Mouse (Mus musculus) E14TG2a.4 (cell line): ENCODE measurements around the gene Ccdc113.

Experiments used
- CTCF ChIP-seq: conservative IDR thresholded peaks from 2 replicates; pipeline ENCODE4 v1.5.1; 2014; ENCODE audit warnings: low read length
- NANOG ChIP-seq: IDR thresholded peaks from 2 replicates; pipeline ENCODE4 v1.6.1; 2014; ENCODE audit warnings: borderline replicate concordance, low read length, mixed read lengths
- POU5F1 ChIP-seq: IDR thresholded peaks from 2 replicates; pipeline ENCODE4 v1.6.1; 2014; ENCODE audit warnings: low read length, borderline replicate concordance

DNA sequence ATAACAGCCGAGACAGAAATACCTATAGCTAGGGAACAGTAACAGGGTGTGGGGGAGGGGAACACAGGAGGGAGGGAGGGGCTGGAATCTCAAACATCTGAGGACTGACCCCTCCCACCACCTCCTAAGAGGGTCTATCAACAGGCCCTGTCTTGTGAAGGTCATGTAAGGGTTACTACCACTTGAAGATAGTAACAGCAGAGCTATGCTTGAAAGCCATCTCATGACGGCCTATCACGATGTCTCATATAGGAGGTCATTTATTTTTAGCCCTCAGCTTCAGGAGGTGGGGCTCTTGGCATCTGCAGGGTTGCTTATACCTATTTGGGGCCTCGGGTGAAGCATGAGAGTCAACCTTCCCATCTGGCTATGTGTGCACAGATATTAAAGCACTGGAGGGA lies 63.0 kb downstream of the Ccdc113 start:
- TF ChIP-seq CTCF (no peak), NANOG (no peak), POU5F1 (no peak)
